Mouse (Mus musculus) cerebellum, adult 2 months (tissue): ENCODE measurements around the gene Pp2d1.

ENCODE experiments used
- CTCF ChIP-seq: fragments of 200-500 bp; IDR thresholded peaks from 2 replicates; pipeline ENCODE4 v1.5.1; 2011; ENCODE audit warnings: low read depth, mild to moderate bottlenecking, control low read depth, low read length, moderate library complexity, borderline replicate concordance; ENCODE audit not compliant: insufficient read depth
- POLR2A ChIP-seq: fragments of 200-500 bp; IDR thresholded peaks from 2 replicates; pipeline ENCODE4 v1.6.1; 2011; ENCODE audit warnings: low read length, control low read depth, borderline replicate concordance; ENCODE audit not compliant: insufficient read depth

DNA sequence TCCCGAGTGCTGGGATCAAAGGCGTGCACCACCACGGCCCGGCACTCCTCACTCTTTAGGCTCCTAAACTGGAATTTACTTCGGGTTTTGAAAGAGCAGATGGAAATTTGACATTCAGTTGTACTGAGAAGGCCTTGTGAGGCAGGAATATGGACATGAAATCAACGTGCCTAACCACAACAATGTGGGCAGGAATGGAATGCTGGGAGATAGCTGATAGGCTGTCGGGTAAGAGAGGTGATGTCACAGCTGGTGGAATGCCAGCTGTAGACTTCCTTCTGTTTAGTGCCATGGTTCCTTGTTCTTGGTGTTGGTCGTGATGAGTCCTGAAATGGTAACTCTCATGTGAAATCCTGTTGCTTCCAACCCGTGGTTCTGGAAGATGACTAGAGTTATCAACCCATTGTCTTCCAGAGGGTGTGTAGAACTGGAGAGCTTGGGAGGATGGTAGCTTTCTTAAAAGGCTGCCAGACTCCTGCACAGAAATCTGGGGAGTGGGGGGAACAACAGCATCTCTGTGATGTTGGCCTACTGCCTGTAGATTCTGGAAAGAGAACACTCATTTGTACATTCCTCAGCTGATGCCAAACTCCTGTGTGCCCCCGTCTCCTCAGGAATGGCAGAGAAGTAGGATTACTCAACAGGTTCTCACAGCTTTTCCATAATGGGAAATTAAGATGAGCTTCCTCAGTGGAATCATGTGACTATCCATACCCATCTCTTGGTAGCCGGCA, 44.8 kb upstream of the Pp2d1 start:
- TF ChIP-seq POLR2A (no peak), CTCF (no peak)
